16 mouse cellular contexts compared by ENCODE assay signal in the genomic region with DNA sequence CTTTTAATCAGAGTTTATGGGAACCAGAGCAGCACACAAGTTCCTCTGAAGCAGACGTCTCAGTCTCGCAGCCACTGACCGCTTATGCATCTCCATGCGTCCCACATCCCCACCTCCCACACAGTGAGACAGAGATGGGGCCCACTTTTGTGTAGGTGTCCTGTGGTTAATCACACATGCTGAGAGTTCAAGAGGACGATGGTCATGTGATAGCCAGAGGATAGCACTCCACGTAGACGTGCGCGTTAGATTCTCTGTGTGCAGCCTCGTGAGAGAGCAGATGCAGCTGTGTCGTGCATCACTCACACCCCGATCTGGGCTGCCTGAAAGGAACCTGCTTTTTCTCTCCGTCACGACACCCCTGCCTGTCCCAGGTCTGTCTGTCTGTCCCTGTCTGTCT.
"Had no signal": no experiment of that assay in that cellular context is flagged by ENCODE, and none has a peak within 500 bp of the region (broad histone marks: within the 10 kb centered on the region; RNA-seq: fewer than 3 reads in every experiment).

No protein-coding gene starts in this region.

- H3K9me3 ChIP-seq: liver, embryonic 15.5 days; lung, embryonic 15.5 days; midbrain, embryonic 13.5 days; midbrain, embryonic 15.5 days; neural tube, embryonic 12.5 days had no signal

- H3K4me2 ChIP-seq: liver, embryonic 15.5 days; lung, embryonic 15.5 days; midbrain, embryonic 11.5 days; midbrain, embryonic 13.5 days; midbrain, embryonic 15.5 days; neural tube, embryonic 12.5 days had no signal

- H3K27ac ChIP-seq: liver, embryonic 15.5 days; lung, embryonic 15.5 days; macrophage; midbrain, embryonic 13.5 days; midbrain, embryonic 15.5 days; neural tube, embryonic 12.5 days had no signal

- H3K4me3 ChIP-seq: liver, embryonic 15.5 days; lung, embryonic 15.5 days; megakaryocyte, embryonic 14.5 days; midbrain, embryonic 13.5 days; midbrain, embryonic 15.5 days; neural tube, embryonic 12.5 days had no signal

- H3K27me3 ChIP-seq: lung, embryonic 15.5 days; midbrain, embryonic 13.5 days; midbrain, embryonic 15.5 days; neural tube, embryonic 12.5 days had no signal

- DNase-seq: liver, postnatal 0 days; lung, adult 2 months; lung, postnatal 14 days; lung, postnatal 36 days; right cerebral cortex, postnatal 14 days; thymus, adult 2 months; thymus, postnatal 25 days had no signal

- H3K4me1 ChIP-seq: lung, embryonic 15.5 days had no signal

- H3K9ac ChIP-seq: liver, embryonic 15.5 days; liver, postnatal 0 days; lung, embryonic 15.5 days; midbrain, embryonic 13.5 days; midbrain, embryonic 15.5 days; neural tube, embryonic 12.5 days had no signal

- H3K36me3 ChIP-seq: liver, embryonic 15.5 days; lung, embryonic 15.5 days; midbrain, embryonic 15.5 days; neural tube, embryonic 12.5 days had no signal

- ATAC-seq: liver, postnatal 0 days; lung, postnatal 0 days; midbrain, embryonic 13.5 days; midbrain, embryonic 15.5 days had no signal
